Mouse (Mus musculus): ENCODE measurements at regions not wholly inside any gene's neighbourhood (a gene's known extent, or its start where the extent isn't known, plus 50 kb on each side); places are given as distances from the start of the nearest gene placed in this dataset.

DNA sequence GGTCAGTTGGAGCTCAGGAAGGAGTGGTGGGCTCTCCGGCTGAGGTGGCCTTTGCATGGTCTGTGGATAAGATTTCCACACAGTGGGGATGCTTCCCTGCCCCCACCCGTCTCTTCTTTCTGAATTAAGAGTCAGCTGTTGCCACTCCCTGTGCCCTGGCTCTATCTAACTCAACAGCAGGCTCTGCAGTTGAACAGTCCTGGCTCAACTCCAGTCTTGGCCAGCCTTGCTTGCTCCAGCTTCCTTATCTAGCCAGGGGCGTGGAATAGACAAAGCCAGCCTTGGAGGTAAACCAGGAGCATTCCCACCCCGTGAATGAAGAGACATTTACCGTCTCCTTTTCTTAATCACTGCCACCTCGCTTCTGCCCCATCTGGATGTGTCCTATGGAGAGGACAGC lies 89.7 kb downstream of the Mn1 start:
- DNase-seq = peak; percentile 41 to 65

DNA sequence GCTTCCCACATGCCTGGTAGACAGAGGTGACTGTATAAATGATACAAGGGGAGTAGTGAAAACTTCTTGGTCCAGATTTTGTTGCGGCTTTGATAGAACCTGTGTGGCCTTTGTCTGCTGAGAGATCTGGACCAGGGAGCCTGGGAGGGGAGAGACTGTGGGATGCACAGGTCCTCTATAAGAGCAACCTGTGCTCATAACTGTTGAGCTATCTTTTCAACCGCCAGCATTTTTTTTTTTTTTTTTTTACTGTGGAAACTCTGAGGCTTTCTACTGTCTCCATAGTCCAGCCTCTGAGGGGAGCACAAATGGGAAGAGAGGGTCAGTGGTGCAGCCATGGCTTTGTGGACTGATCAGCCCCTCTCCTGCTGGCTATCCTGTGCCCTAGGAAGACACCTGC lies 90.2 kb downstream of the Mn1 start:
- no peak for DNase-seq

DNA sequence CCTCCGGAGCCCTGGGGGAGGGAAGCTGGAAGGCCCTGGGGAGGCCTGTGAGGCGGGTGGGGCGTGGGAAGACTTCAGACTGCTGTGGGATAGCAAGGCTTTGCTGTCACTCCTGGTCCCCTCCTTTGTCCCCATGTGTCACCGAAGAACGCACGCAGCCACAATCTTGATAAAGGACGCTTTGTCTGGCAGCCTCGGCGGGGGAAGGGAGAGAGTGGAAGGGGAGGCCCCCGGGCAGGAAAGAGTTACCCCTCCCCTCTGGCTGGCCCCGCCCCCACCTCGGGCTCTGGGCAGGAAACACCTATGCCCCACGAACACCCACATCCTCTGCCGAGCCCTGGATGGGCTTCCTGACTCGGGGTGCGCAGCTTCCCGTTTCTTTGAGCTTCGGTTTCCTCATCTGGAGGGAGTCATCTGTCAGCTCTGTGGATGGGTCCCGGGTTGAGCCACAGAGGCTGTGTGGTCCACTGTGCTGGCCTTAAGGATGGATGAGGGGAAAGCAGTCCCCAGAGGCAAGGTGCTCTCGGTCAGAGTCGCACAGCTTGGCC lies 91.9 kb downstream of the Mn1 start:
- DNase-seq = no peak

DNA sequence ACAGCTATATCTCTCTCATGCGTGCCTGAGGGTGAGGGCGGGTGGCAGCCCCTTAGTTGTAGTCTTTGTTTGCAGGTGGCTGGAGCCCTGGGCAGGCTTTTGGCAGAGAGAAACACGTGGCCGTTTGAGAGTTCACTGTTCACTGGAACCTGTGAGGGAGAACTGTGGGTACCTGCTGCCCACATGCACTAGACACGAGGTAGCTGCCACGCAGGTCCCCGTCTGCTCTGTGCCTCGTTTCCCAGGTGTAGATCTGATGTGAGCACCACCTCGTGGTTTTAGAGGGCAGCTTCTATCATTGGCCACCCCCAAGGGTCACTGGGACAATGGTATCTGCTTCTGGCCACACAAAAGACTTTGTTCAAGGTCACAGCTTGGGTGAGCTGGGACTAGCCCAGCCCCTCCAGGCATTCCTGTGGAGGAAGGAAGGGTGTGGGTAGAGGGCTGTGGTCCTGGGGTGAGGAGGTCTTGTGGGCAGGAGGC lies 92.5 kb downstream of the Mn1 start:
- DNase-seq = no peak

DNA sequence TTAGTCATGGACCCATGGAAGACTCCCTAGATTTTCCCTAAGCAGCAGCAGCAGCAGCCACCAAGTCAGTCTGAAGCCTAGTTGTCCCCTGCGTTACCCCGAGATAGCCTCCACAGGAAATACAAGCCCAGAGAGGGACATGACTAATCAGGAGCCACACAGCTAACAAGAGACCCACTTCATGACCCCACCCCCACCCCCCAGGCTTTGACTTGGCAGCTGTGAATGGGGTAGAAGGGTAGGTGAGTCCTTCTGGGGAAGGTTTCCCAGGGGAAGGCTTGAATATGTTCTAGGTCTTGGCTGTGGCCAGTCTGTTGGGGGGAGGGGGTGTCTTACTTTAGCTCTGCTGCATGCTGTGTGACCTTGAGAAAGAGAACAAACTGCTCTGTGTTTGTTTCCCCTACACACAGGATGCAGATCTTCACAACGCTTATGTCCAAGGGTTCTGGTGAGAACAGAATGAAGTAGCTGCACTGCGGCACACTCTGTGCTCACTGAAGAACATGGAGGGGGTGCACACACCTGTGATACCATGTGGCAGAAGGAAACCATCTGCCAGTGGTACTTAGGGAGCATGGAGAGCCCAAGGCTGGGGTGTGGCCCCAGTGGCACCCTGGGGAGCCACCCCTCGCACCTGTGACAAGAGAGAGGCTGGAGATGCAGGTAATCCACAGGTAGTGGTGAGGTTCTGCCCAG lies 93.2 kb downstream of the Mn1 start:
- no peak for DNase-seq

DNA sequence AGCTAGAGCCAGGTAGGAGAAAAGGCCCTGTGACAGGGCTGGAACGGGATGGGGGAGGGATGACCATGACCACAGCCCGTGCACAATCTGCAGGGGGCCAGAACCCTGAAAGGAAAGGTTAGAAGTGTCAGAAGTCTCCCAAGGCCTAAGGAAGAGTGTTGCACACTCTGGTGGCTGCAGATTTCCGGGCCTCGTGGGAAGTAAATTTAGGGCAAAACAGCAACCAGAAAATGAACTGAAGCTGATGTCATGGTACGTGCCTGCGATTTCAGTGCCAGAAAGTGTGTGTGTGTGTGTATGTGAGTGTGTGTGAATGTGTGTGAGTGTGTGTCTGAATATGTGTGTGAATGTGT lies 93.7 kb downstream of the Mn1 start:
- DNase-seq = no peak

DNA sequence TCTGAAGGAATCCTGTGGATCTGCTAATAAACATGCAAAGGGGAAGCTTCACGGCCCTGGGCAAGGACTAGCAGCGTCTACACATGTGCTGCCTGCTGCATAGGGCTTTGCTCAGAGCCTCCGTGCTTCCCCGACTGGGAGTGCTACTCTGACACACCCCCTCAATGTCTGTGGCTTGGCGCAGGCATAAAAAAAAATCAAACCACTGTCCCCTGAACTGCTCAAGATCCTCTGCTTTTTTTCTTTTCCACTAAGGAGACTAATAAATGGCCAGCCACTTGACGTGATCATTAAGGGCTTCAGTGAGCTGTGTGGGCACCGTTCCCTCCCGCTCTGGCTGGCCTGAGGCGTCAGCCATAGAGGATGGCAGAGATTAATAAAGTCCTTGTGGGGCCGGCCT lies 94.8 kb downstream of the Mn1 start:
- no peak for DNase-seq

DNA sequence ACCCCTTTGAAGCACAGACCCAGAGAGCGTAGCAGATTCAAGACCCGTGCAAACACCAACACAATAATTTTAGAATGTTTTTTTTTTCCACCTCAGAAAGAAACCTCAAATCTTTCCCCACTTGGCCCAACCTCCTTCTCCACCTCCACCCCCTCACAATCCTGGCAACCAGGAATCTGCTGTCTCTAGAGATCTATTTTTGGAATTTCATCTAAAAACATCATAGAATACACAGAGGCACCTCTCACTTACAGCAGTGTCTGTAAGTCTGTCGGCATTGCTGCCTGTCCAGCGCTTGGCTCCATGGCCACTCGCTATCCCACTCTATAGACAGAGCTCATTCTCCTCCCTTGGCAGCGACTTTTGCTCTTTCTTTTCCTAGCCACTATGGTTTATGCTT lies 96.8 kb downstream of the Mn1 start:
- DNase-seq = no peak

DNA sequence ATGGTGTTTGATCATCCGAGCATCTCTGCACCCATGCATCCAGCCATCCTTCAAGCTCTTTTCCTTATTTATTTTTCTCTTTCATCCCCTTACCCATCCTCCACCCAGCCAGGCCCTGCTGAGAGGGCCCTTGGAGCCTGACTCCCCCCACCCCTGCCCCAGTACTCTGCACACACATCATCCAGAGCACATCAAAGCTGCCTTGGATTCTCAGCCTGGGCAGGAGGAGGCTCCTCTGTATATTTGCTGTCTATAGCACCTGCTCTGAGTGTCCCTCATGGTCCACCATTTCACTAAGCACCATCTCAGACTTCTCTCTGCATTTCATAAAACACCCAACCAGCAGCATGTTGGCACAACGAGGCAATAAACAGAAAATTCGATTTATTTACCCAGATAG lies 101.9 kb downstream of the Mn1 start:
- DNase-seq = no peak

DNA sequence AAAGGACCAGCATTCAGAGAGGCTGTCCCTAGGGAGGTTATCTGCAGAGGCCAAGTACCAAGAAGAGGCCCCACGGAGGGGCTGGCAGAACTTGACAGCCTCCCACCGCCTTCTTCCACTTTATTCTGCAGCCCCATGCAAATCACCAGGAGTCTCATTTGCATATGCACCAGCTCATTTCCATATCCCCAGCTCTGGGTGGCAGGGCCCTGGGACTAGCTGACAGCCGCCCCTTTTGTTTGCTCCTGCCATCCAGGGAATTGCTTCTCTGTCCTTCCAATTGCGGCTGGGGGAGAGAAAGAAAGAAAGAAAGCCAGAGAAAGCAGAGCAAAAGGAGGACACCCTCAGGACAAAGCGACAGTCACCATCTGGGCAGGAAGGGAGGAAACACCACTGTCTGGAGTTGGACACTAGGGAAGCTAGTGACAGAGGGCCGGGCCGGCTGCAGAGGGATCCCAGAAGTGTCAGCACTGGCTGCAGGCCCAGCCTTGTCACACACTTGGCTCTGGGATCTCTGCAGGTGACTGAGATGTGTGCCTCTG lies 102.4 kb downstream of the Mn1 start:
- DNase-seq = no peak

DNA sequence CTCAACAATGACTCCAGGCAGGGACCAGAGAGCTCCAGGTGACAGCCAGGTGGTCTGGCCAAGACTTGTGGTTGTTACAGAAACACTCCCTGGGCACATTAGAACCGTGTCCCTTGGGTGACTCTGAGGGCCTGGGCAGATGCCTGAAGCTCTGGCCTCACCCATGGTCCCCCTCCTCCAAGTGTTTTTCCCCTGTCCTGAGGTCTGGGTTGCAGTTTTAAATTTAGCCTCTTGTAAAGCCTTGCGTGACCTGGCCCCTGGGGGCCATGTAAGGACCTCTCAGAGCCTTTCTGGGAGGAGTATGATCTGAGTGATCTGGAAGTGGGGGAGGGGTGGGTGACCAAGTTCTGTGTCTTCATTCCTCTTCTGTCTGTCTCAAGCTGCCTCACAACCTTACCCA lies 104.7 kb downstream of the Mn1 start:
- no peak for DNase-seq

DNA sequence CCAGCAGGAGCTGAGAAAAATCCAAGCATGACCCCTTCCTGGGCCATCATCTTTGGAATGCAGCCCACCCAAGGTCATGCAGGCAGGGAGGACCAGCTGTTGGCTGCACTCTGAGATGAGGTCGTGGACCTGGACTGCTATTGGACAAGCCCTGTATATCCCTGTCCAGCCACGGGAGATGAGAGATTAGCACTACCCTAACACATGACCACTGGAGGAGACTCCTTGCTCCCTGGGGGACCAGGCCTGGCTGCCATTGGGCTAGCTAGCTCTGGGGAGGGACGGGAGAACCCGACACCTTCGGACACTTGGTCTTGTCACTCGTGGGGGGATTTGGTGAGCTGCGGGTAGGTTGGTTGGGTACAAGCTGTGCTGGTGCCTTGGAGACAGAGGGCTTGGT lies 105.4 kb downstream of the Mn1 start:
- DNase-seq = no peak

DNA sequence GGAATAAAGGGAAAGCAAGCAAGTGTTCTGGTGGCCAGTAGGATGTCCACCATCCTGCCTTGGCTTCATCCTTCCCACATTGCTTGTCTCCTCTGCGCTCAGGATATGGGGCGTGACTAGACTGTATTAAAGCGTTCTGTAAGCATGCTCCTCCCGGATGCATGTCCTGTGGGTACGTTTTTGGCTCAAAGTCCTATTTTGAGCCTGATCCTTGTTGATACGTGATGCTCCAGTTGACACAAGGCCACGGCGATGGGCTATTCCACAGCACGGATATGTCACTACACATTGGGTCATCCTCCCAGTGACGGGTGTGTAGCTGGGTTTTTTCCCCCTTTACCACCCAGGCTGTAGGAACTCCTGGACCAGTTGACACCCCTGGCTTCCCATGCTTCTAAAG lies 110.6 kb downstream of the Mn1 start:
- DNase-seq = no peak

DNA sequence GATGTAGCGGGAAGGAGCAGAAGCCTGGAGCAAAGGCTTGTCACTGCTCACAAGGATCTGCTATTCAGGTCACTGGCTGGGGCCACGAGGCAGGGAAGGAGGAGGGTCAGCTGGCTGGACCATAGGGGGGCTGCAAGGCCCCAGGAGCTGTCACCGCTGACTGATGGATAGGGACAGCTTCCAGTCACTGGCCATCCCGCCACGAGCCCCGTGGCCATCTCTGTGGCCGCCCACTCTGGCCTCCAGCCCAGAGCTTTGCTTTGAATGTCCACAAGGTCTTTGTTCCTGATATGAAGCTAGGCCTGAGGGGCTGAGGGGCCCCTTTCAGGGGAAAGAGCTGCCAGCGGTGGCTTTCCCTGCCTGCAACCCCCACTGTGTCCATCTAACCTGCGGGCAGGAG lies 111.9 kb downstream of the Mn1 start:
- DNase-seq = peak; percentile 63 to 67

DNA sequence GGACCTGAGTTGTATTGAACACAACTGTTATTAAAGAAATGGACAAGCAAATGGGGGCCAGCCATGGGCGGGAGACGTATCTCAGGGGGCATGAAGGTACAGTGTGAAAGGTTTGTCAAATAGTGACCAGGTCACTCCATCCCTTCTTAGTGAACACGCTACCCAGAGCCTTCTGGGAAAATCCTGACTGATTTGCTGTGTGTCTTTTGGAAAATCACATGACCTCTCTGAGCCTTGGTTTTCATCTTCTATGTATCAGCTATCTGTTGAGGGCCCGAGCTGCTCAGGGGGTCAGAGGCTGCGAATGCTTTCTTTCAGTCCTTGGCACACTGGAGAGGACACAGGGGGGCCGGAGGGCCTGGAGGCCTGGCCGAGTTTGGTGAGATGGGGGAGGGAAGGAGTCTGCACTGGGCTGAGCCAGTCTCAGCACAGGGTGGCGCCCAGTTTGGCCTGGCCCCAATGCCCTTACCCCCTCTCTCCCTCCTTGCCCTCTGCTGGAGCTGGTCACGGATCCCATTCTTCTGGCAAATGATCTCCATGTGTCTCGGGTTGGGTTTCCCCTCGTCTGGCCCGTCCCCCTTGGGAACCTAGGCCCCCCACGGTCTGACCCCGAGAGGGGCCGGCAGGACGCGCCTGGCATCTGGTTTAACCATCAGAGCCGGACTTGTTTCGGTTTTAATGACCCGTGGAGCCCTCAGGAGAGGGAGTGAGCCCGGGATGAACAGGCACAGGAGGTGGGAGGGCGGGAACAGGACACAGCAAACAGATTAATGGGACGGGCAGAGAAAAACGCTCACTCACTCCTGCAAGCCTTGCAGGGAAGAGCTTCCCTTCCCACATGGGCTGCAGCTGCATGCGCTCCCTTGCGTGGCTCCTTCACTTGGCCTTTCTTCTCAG lies 113.7 kb downstream of the Mn1 start:
- DNase-seq = no peak

DNA sequence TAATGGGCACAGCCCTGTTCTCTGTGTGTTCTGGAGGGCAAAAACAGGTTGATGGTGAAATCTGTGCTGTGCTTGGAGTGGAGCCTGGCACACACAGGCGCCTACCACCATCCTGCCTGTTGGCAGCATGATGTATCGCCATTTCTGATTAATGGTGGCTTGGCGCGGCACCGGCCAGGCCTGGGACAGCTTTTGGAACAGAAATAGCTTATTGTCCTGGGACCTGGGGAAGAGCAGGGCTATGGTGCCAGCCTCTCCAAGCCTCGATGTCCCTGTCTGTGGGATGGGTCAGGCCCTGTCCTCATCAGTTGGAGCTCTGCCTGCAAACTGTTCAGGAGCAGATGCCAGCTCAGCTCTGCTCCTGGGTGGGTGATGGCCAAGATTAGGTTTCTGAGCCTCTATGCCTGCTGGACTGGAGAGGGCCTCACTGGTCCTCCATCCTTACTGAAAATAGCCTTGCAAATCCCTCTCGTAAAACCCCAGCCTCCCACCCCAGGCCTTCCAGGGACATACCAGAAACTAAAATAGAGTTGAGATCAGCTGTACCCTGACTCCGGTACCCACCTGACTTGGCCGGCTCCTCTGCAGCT lies 115.4 kb downstream of the Mn1 start:
- DNase-seq = peak; percentile 65 to 76

DNA sequence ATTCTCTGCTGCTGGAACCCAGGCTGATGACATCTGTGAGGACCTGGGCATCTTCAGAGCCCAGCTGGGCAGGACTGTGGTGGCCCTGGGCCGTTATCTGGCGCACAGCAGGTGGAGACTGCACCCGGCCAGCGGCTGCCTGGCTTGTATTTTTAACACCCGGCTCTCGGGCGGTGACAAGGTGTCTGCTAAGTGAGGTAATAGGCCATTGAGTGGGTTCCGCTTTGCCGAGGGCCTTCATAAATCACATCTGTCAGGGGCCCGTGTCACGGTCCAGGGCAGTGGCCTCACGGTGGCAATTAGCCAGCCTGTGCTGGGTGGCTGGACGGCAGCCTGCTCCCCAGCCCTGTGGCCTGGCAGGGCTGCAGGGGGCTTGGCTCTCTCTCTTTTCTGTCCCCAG lies 118.8 kb downstream of the Mn1 start:
- DNase-seq = peak; percentile 48 to 57

DNA sequence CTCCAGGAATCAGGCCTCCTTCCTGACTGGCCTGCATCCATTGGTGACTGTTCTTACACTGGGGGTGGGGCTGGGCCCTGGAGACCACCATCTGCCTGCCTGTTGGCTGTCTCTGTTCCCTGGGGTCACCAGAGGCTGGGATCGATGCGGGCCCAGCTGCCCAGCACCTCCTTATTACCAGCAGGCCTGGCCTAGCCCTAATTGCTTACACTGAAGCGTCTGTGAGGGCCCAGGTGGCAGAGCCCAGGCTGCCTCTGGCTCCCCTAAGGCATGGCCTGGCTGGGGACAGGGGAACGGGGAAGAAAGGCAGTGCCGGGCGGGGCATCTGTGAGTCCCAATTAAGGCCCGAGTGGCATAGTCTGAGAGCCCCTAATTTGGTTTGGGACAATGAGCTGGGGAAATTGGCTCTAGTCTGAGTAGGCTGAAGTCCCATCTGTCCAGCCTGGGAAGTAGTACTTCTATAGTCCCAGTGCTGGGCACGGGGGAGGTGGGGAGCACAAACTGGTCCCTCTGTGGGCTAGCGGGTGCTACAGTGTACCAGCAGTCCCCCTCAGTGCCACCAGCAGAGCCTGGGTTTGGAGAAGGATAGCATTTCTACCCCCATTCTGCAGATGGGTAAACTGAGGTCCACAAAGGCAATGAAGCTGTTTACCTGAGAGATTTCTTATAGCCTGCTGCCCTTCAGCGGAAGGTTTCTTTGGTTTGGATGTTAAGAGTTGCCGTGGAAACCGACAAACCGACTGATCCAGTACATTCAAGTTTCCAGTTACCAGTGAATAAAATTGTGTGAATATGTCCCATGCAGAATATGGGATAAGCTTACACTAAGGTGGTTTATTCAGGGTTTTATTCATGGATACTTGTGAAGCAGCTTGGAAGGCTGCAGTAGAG lies 121.6 kb downstream of the Mn1 start:
- no peak for DNase-seq

DNA sequence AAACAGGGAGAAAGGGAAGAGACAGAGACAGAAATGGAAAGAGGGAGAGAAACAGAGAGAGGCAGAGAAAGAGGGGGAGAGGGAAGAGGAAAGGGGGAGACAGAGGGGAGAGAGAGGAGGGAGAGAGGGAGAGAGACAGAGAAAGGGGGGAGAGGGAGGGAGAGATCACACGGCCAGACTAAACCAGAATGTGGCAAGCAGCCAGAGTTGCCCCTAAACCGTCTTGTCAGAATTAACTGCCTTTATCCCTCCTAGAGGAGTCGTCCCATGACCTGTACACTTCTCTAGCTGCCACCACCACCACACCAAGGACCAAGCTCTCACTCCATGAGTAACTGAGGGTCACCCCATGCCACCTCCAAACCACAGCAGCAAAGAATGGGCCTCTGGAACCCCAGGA lies 123.3 kb downstream of the Mn1 start:
- no peak for DNase-seq

DNA sequence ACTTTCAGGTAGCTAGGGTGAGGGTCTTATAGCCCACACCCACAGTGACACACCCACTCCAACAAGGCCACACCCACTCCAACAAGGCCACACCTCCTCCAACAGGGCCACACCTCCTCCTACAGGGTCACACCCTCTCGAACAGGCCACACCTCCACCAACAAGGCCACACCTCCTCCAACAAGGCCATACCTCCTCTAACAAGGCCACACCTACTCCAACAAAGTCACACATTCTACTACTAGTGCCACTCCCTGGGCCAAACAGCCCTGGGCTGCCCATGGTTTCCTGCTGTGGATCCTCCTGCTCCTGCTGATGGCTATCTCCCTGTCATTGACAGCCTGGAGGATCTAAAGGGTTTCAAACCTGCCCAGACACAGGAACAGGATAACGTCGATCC lies 124.9 kb downstream of the Mn1 start:
- DNase-seq = no peak

DNA sequence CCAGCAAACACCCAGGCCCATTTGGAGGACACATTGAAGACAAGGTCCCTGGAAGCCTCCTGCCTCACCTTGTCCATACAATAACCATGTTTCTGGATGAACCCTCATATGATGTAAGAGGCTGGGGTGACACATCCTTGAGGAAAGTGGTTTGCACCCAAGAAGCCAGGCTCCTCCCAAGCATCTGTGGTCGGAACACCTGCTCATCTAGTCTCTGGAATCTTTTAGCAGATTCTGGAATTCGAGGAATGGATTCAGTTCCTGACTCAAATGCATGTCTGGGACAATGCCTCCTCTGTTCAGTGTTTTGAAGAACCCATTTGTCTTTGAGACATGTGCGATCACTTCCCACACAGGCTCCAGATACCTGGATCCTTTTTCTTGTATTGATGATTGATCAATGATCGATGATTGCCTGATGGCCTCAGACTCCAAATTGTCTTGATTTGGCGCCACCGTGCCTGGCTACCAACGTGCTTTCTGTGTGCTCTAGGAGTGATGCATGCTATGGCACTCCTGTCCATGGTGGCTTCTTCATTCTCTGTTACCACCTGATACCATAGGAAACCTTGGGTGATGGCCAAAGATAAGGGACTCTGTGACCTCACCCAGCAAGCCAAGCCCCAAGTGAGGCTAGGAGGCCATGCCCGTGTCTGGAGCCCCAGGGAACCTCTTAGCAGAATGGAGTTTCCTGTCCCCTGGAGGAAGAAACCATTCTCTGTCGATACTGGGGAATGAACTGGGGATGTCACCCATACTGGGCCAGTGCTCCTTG lies 126.7 kb downstream of the Mn1 start:
- no peak for DNase-seq
